Mouse (Mus musculus): ENCODE measurements around the gene Nrf1.

DNA sequence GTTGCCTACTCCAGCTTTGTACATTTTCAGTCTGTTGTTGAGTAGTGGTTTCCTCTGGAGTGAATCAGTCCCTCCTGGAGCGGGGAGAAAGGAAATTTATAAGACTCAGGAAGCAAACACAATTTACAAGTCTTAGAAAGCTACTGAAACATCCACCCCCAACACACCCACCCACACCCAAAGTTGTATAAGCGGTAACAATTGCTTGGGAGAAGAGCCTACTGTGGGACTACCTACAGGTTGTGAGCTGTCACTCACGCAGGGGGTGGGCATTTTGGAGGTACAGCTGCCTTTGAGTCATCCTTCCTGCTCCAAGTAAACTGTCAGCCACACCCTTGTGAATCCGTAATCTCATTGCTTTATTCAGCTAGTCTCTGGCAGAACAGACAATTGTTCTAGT, 19.4 kb upstream of the Nrf1 start:
- no peak for TF ChIP-seq CTCF (IDR thresholded peaks at IDR 0.05; ENCODE audit: extremely low read depth, insufficient read depth, low read length)
- TF ChIP-seq POLR2A (IDR thresholded peaks at IDR 0.05; ENCODE audit: extremely low read depth, insufficient read depth, low read length): no peak
